Mouse (Mus musculus): ENCODE data around the gene Chmp4b.

DNA sequence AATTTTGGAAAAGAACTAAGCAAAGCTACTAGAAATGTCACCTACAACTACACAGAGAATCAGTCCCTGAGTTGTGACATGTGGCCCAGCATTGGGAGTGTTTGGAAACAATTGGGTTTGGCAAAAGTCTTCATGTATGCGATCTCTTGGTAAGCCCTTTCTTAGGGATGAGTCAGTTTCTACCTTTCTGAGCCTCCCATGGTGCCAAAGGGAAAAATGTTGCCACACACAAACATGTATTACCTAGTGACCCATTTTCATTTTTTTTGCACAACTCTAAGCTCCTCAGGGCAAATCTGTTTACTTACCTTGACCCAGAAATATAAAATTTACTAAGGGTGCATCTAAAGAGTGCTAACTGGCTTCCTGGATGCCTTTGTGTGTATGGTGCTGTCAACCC, 44.5 kb upstream of the Chmp4b start:
- TF ChIP-seq POLR2A (IDR thresholded peaks at IDR 0.05; ENCODE audit: insufficient read depth, low read depth, low read length): no peak
- TF ChIP-seq CTCF (IDR thresholded peaks at IDR 0.05; ENCODE audit: insufficient read depth, low read depth, low read length): no peak
